Mouse (Mus musculus): ENCODE measurements at regions not wholly inside any gene's neighbourhood (a gene's known extent, or its start where the extent isn't known, plus 50 kb on each side); places are given as distances from the start of the nearest gene placed in this dataset.
A peak's percentile ranks its signal among the peaks of the same experiment; 100 is the strongest.

DNA sequence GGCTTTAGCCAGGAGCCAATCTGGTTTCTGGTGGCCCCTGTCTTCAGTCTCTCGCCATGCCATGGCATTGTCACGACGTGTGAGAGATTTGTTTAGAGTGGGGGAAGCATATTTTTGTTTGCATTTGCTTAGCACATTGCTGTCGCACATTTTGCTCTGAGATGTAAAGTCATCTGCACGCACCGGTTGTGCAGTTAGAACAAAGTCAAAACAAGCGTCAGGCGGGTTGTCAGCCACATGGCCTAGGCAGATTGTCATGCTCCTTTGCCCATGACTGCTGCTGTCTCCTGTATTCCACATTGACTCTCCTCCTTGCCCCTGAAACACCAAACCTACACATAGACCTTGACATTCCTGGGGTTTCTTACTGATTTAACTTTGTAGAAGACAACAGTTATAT lies 383.6 kb downstream of the Sorl1 start:
- H3K4me3 ChIP-seq (ENCODE audit: low read length): no peak overlapping the region
- H3K36me3 ChIP-seq (ENCODE audit: insufficient read depth, low read length): no peaks in the 10 kb centered on the region
- H3K9me3 ChIP-seq (ENCODE audit: low read length): no peaks in the 10 kb centered on the region
- H3K27ac ChIP-seq (ENCODE audit: low read length): no peak overlapping the region
- H3K4me2 ChIP-seq (replicated peaks; ENCODE audit: low read depth, low read length): no peak overlapping the region
- H3K9ac ChIP-seq (replicated peaks; ENCODE audit: low read length): no peak overlapping the region
- 87% methylated on average over 8 of the region's 8 CpGs for WGBS
- no peaks in the 10 kb centered on the region for H3K27me3 ChIP-seq (ENCODE audit: insufficient read depth, low read length)
- ATAC-seq (ENCODE audit: low FRiP score, low TSS enrichment): no peak
- H3K4me1 ChIP-seq (ENCODE audit: insufficient read depth, low read length): peaks cover 9% of the 10 kb centered on the region

DNA sequence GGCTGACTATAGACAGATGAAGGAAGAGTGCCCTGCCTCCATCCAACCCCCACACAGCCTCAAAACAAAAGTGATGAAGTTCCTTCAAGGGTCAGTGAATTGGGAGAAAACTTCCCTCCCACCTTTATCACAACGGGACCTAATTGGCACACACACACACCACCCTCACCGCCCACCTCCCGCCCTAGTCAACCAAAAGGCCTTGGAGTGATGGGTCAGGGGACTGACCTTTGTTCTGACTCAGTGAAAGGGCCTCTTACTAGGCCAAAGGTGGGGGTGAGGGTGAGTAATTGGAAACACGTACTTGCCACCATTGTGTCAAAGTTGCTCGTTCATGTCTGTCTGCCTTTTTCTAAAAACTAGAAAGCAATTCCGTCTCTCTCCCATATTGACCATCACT lies 386.4 kb downstream of the Sorl1 start:
- Histone ChIP-seq H3K27me3 (ENCODE audit: insufficient read depth, low read length) (no peaks in the 10 kb centered on the region), H3K4me3 (ENCODE audit: low read length) (no peak overlapping the region), H3K27ac (ENCODE audit: low read length) (no peak overlapping the region), H3K4me1 (ENCODE audit: insufficient read depth, low read length) (peaks cover 18% of the 10 kb centered on the region), H3K9ac (replicated peaks; ENCODE audit: low read length) (no peak overlapping the region), H3K4me2 (replicated peaks; ENCODE audit: low read depth, low read length) (no peak overlapping the region), H3K9me3 (ENCODE audit: low read length) (no peaks in the 10 kb centered on the region), H3K36me3 (ENCODE audit: insufficient read depth, low read length) (no peaks in the 10 kb centered on the region)
- no peak for ATAC-seq (ENCODE audit: low FRiP score, low TSS enrichment)
- WGBS: 47% methylated on average over 6 of the region's 6 CpGs

DNA sequence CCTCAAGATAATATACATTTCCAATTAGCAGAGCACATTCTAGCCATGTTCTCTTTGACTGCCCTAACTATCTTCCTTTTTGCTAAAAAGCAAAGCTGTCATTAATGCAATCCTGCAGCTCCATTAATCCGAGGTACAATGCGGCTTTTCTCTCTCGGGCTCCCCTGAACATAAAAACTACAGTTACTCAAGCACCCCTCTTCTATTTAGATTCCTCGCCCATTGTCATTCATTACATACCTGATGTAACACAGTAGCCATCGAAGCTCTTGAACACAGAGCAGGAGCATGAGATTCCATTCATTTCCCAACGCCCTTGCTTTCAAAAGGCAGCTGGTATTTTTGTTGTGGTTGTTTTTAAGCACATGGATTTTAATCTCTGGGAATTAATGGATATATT lies 387.2 kb downstream of the Sorl1 start:
- no peak for ATAC-seq (ENCODE audit: low FRiP score, low TSS enrichment)
- Histone ChIP-seq H3K36me3 (ENCODE audit: insufficient read depth, low read length) (no peaks in the 10 kb centered on the region), H3K4me2 (replicated peaks; ENCODE audit: low read depth, low read length) (peak overlapping the region; percentile 93), H3K27me3 (ENCODE audit: insufficient read depth, low read length) (no peaks in the 10 kb centered on the region), H3K27ac (ENCODE audit: low read length) (peak overlapping the region; percentile 90; the same call in 1 of the 2 replicates), H3K4me1 (ENCODE audit: insufficient read depth, low read length) (peaks cover 18% of the 10 kb centered on the region), H3K9me3 (ENCODE audit: low read length) (no peaks in the 10 kb centered on the region), H3K9ac (replicated peaks; ENCODE audit: low read length) (peak overlapping the region; percentile 63; the same call in 1 of the 2 replicates), H3K4me3 (ENCODE audit: low read length) (peak overlapping the region; percentile 51; the same call in 1 of the 2 replicates)
- WGBS: 25% methylated on average over 6 of the region's 6 CpGs

DNA sequence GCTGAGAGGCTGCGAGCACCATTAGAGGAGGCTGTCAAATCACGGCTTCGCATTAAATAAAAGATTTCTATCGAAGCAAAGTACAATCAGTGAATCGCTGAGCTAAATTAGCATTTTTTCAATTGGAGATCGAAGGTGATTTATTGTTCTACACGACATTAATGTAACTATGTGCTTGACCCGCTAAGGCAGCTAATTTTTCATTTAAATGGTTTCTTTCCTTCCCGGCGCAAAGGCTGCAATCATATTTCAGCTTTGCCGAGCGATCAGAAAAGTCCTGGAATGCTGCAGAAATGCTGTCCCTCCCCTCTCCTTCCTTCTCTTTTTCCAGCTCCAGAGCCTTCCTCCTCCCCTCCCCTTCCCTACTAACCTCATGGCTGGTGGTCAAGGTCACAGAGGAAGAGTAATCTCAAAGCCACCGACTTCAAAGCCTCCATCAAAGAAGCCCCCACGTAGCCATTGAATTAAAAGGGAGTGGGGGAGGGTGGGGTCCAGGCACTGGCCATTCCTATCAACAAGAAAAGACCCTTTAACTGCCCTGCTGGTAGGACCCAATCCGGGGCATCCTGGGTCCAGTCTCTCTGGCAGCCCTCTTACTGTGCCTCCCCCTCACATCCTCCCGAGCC lies 387.8 kb downstream of the Sorl1 start:
- H3K27ac ChIP-seq (ENCODE audit: low read length): peak overlapping the region; percentile 90
- WGBS: under 1% methylated on average over 16 of the region's 16 CpGs

DNA sequence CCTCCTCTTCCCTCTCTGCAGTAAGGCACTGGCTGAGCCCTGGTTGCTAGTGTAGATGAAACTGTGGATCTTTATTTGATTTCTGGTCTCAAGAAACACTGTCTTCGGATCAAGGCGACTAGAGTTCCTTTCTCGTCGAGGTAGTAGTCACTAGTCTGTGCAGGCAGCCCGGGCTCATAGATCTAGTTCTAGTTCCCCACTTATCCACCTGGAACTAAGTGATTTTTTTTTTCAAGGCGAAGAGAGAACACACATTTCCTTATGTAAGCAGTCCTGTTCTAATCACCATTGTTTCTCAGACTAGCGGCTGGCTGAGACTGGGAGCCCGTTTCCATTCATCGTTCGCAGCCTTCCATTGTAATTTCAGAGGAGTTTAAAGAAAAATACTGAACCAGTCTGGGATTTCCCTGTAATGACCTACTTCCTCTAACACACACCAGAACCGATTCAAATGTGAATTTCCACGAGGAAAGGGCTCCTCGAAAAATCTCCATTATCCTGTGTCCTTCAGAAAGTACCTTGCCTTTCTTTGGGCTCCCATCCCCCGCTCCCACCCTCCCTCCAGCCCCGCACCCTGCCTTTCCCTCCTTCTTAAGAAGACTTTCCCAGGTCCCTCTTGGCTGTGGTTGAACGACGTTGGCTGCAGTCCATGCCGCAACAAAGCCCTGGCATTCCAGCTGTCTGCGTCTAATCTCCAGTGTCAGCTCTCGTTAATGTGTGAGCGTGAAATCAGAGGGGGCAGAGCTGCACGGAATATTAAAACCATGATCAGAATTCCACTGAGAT lies 388.5 kb downstream of the Sorl1 start:
- Histone ChIP-seq H3K4me3 (ENCODE audit: low read length) (peak overlapping the region; percentile 51), H3K27me3 (ENCODE audit: insufficient read depth, low read length) (no peaks in the 10 kb centered on the region), H3K27ac (ENCODE audit: low read length) (peak overlapping the region; percentile 90), H3K4me1 (ENCODE audit: insufficient read depth, low read length) (peaks cover 18% of the 10 kb centered on the region), H3K36me3 (ENCODE audit: insufficient read depth, low read length) (no peaks in the 10 kb centered on the region), H3K9me3 (ENCODE audit: low read length) (no peaks in the 10 kb centered on the region), H3K4me2 (replicated peaks; ENCODE audit: low read depth, low read length) (peak overlapping the region; percentile 93), H3K9ac (replicated peaks; ENCODE audit: low read length) (peak overlapping the region; percentile 63)
- WGBS: under 1% methylated on average over 22 of the region's 22 CpGs
- peak; percentile 85 for ATAC-seq (ENCODE audit: low FRiP score, low TSS enrichment)

More for the DNA sequence above, 387.8 kb downstream of the Sorl1 start:
- Histone ChIP-seq H3K36me3 (ENCODE audit: insufficient read depth, low read length) (no peaks in the 10 kb centered on the region), H3K9me3 (ENCODE audit: low read length) (no peaks in the 10 kb centered on the region), H3K4me1 (ENCODE audit: insufficient read depth, low read length) (peaks cover 18% of the 10 kb centered on the region), H3K27me3 (ENCODE audit: insufficient read depth, low read length) (no peaks in the 10 kb centered on the region), H3K4me2 (replicated peaks; ENCODE audit: low read depth, low read length) (peak overlapping the region; percentile 93), H3K9ac (replicated peaks; ENCODE audit: low read length) (peak overlapping the region; percentile 63), H3K4me3 (ENCODE audit: low read length) (peak overlapping the region; percentile 51)
- peak; percentile 81 for ATAC-seq (ENCODE audit: low FRiP score, low TSS enrichment)

DNA sequence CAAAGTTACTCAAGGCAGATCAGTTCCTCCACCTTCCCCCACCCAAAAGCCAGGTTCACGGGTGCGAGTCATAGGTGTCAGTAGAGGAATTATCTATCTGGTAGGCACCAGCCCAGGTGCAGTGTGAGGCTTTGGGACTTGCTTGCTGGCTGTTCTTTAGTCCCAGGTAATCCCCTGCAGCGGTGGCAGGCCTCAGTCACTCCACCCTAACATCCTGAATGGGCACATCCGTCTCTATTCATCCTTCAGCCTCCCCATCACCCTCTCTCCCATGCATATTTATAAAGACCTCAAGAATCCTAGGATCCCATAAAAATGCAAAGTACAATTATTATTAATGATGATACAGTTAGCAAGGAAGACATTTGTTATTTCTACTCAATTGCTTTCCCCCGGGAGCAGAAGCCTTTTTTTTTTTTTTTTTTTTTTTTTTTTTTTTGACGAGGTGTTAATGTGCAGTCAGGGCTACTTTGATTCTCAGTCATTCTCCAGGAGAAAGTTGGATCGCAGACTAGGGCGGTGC lies 389.1 kb downstream of the Sorl1 start:
- H3K27ac ChIP-seq (ENCODE audit: low read length): peak overlapping the region; percentile 90; the same call in 1 of the 2 replicates
- no peak; the same call in 1 of the 2 replicates for ATAC-seq (ENCODE audit: low FRiP score, low TSS enrichment)
- no peaks in the 10 kb centered on the region for H3K27me3 ChIP-seq (ENCODE audit: insufficient read depth, low read length)
- peak overlapping the region; percentile 51 for H3K4me3 ChIP-seq (ENCODE audit: low read length)
- peaks cover 18% of the 10 kb centered on the region for H3K4me1 ChIP-seq (ENCODE audit: insufficient read depth, low read length)
- no peaks in the 10 kb centered on the region for H3K9me3 ChIP-seq (ENCODE audit: low read length)
- peak overlapping the region; percentile 63 for H3K9ac ChIP-seq (replicated peaks; ENCODE audit: low read length)
- WGBS: 27% methylated on average over 8 of the region's 8 CpGs
- peak overlapping the region; percentile 93 for H3K4me2 ChIP-seq (replicated peaks; ENCODE audit: low read depth, low read length)
- H3K36me3 ChIP-seq (ENCODE audit: insufficient read depth, low read length): no peaks in the 10 kb centered on the region

DNA sequence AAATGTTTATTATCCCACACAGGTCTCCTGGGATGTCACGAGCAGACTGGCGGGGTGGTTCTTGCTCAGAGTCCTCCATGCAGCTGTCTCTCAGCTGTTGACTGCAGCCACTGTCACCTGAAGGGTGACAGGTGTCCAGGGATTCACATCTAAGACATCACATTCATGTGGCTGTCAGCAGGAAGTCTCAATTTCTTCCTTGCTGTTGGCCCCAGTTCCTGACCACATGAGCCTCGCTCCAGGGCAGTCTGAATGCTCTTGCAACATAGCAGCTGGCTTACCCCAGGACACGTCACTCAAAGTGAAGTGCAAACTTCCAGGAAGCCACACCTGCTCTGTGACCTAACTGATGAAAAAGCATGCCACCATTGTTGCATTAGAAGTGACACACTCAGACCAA lies 402.5 kb downstream of the Sorl1 start:
- no peaks in the 10 kb centered on the region for H3K4me1 ChIP-seq (ENCODE audit: insufficient read depth, low read length)

DNA sequence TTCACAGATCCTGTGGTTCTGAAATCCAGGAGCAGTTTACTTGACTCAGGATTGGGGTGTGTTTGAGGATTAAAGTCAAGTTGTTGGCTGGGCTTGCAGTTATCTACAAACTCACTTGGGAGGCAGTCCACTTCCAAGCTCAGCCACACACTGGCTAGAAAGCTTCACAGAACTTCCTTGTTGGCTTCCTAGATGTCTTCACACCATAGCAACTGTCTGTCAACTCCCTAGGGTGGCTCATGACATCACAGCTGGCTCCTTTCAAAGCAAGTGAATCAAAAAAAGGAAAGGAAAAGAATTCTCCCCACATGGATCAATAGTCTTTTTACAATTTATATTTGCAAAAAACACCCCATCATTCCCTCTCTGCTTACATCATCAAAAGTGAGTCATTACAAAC lies 408.9 kb downstream of the Sorl1 start:
- no peaks in the 10 kb centered on the region for H3K4me1 ChIP-seq (ENCODE audit: insufficient read depth, low read length)
- H3K27me3 ChIP-seq (ENCODE audit: insufficient read depth, low read length): no peaks in the 10 kb centered on the region
- no peaks in the 10 kb centered on the region for H3K36me3 ChIP-seq (ENCODE audit: insufficient read depth, low read length)
- no peak overlapping the region for H3K4me3 ChIP-seq (ENCODE audit: low read length)
- no peak overlapping the region for H3K27ac ChIP-seq (ENCODE audit: low read length)
- ATAC-seq (ENCODE audit: low FRiP score, low TSS enrichment): no peak
- H3K9ac ChIP-seq (replicated peaks; ENCODE audit: low read length): no peak overlapping the region
- H3K4me2 ChIP-seq (replicated peaks; ENCODE audit: low read depth, low read length): no peak overlapping the region
- no peaks in the 10 kb centered on the region for H3K9me3 ChIP-seq (ENCODE audit: low read length)

More for the DNA sequence above, 402.5 kb downstream of the Sorl1 start:
- Histone ChIP-seq H3K9me3 (ENCODE audit: low read length) (no peaks in the 10 kb centered on the region), H3K27ac (ENCODE audit: low read length) (no peak overlapping the region), H3K4me2 (replicated peaks; ENCODE audit: low read depth, low read length) (no peak overlapping the region), H3K9ac (replicated peaks; ENCODE audit: low read length) (no peak overlapping the region), H3K36me3 (ENCODE audit: insufficient read depth, low read length) (no peaks in the 10 kb centered on the region), H3K4me3 (ENCODE audit: low read length) (no peak overlapping the region), H3K27me3 (ENCODE audit: insufficient read depth, low read length) (no peaks in the 10 kb centered on the region)
- WGBS: 79% methylated on average over 4 of the region's 4 CpGs
- ATAC-seq (ENCODE audit: low FRiP score, low TSS enrichment): no peak

DNA sequence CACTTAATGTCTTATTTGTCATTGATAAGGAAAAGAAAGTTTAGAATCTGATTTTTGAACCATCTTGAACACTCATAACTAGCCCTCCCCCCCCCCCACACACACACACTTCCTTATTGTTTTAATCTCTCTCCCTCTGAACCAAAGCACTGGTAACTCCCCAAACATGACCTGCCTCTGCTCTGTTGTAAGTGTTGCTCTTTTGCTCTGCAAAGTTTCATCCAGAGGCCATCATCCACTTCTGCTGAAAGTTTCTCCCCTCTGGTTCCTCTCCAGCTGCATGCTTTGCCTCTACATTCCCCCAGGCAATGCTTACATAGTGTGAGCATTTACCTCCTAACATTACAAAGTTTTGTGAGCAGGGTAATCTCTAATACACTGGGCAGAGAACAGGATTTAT lies 418.1 kb downstream of the Sorl1 start:
- H3K27me3 ChIP-seq (ENCODE audit: insufficient read depth, low read length): no peaks in the 10 kb centered on the region
- H3K4me1 ChIP-seq (ENCODE audit: insufficient read depth, low read length): peaks cover 8% of the 10 kb centered on the region
- no peak overlapping the region for H3K4me2 ChIP-seq (replicated peaks; ENCODE audit: low read depth, low read length)
- no peak overlapping the region for H3K27ac ChIP-seq (ENCODE audit: low read length)
- no peak overlapping the region for H3K4me3 ChIP-seq (ENCODE audit: low read length)
- H3K9ac ChIP-seq (replicated peaks; ENCODE audit: low read length): no peak overlapping the region
- H3K9me3 ChIP-seq (ENCODE audit: low read length): no peaks in the 10 kb centered on the region
- no peak for ATAC-seq (ENCODE audit: low FRiP score, low TSS enrichment)
- no peaks in the 10 kb centered on the region for H3K36me3 ChIP-seq (ENCODE audit: insufficient read depth, low read length)

DNA sequence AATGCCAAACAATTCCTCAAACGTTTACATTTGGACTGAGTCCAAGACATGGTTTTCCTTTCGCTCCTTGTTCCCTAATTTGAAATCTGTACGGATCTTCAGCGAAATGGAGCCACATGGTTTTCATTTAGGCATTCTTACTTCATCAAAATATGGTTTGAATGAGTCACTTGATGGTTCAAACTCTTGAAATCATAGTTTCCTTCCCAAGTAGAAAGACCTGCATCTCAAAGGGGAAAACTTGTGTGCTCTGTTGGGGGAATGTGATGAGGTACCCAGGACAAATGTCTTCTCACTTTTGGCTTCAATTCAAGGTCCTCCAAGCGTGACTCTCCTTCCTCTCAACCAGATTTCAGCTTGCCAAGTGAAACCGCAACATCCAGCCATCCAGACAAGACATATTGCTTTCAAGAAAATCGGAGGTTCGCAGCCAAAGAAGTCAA lies 418.6 kb downstream of the Sorl1 start:
- no peak overlapping the region for H3K4me3 ChIP-seq (ENCODE audit: low read length)
- no peaks in the 10 kb centered on the region for H3K9me3 ChIP-seq (ENCODE audit: low read length)
- no peaks in the 10 kb centered on the region for H3K36me3 ChIP-seq (ENCODE audit: insufficient read depth, low read length)
- H3K4me2 ChIP-seq (replicated peaks; ENCODE audit: low read depth, low read length): 0 out of 2 replicates have a peak overlapping the region, but pooled peaks have one; percentile 19
- H3K4me1 ChIP-seq (ENCODE audit: insufficient read depth, low read length): peaks cover 8% of the 10 kb centered on the region
- no peak for ATAC-seq (ENCODE audit: low FRiP score, low TSS enrichment)
- no peak overlapping the region for H3K27ac ChIP-seq (ENCODE audit: low read length)
- WGBS: 40% methylated on average over 8 of the region's 8 CpGs
- H3K27me3 ChIP-seq (ENCODE audit: insufficient read depth, low read length): no peaks in the 10 kb centered on the region
- H3K9ac ChIP-seq (replicated peaks; ENCODE audit: low read length): no peak overlapping the region

Data from kidney, embryonic 16.5 days (tissue).